Mouse (Mus musculus) CH12.LX (cell line): ENCODE results near the gene Gm3854.

Experiments
- CTCF ChIP-seq, 2 experiments: IDR thresholded peaks in 1 of 2; conservative IDR thresholded peaks in 1 of 2; 2 replicates each; pipeline ENCODE4 v1.5.1; 2011 to 2012; ENCODE audit warnings: low read depth in 2 of 2, low read length in 2 of 2, improper control_type of control experiment in 1 of 2, inconsistent platforms in 1 of 2, mild to moderate bottlenecking in 1 of 2, moderate library complexity in 1 of 2
- E2F4 ChIP-seq: IDR thresholded peaks from 2 replicates; pipeline ENCODE4 v1.6.1; 2011; ENCODE audit warnings: low read depth, low read length, improper control_type of control experiment; ENCODE audit not compliant: insufficient replicate concordance
- ELF1 ChIP-seq: IDR thresholded peaks from 2 replicates; pipeline ENCODE4 v1.6.1; 2014; ENCODE audit warnings: low read depth, mild to moderate bottlenecking, inconsistent platforms, low read length, improper control_type of control experiment
- EP300 ChIP-seq: IDR thresholded peaks from 2 replicates; pipeline ENCODE4 v1.6.1; 2011; ENCODE audit warnings: low read length, improper control_type of control experiment
- MAFK ChIP-seq: IDR thresholded peaks from 2 replicates; pipeline ENCODE4 v1.6.1; 2011; ENCODE audit warnings: low read length, improper control_type of control experiment; ENCODE audit not compliant: insufficient replicate concordance
- MAX ChIP-seq: IDR thresholded peaks from 2 replicates; pipeline ENCODE4 v1.6.1; 2011; ENCODE audit warnings: low read length, improper control_type of control experiment
- MXI1 ChIP-seq: IDR thresholded peaks from 2 replicates; pipeline ENCODE4 v1.6.1; 2011; ENCODE audit warnings: mild to moderate bottlenecking, low read depth, low read length, improper control_type of control experiment
- NELFE ChIP-seq: IDR thresholded peaks from 2 replicates; pipeline ENCODE4 v1.6.1; 2011; ENCODE audit warnings: low read depth, low read length, improper control_type of control experiment
- POLR2A ChIP-seq: IDR thresholded peaks from 2 replicates; pipeline ENCODE4 v1.6.1; 2011; ENCODE audit warnings: low read depth, mild to moderate bottlenecking, improper control_type of control experiment, low read length
- USF1 ChIP-seq: IDR thresholded peaks from 2 replicates; pipeline ENCODE4 v1.6.1; 2014; ENCODE audit warnings: low read depth, mild to moderate bottlenecking, inconsistent platforms, low read length, improper control_type of control experiment
- ZC3H11A ChIP-seq: IDR thresholded peaks from 2 replicates; pipeline ENCODE4 v1.6.1; 2012; ENCODE audit warnings: low read depth, mild to moderate bottlenecking, inconsistent platforms, low read length, improper control_type of control experiment

- TF ChIP-seq CTCF (conservative IDR thresholded peaks at IDR 0.05 in 1 of 2, IDR thresholded peaks at IDR 0.05 in 1 of 2; ENCODE audit: low read depth in 2 of 2, low read length in 2 of 2), result no peak
- no peak for TF ChIP-seq NELFE
- no peak for TF ChIP-seq MAFK
- no peak for TF ChIP-seq MXI1
- TF ChIP-seq EP300, result no peak
- no peak for TF ChIP-seq ZC3H11A
- no peak for TF ChIP-seq MAX
- TF ChIP-seq POLR2A, result no peak
- no peak for TF ChIP-seq ELF1
- TF ChIP-seq E2F4, result no peak
- no peak for TF ChIP-seq USF1
Observed at GRCm38 (mm10) chr7:6339865-6340264, 3.7 kb upstream of the Gm3854 start.
